Mouse (Mus musculus) CD4-positive, CD25-positive, alpha-beta regulatory T cell, adult 2 months (primary cell): Measurements from ENCODE around the gene Xrcc2.
"Not testable (repeated sequence)": the region's sequence is repeated elsewhere in the genome, so short reads cannot be mapped to it uniquely, and the experiment has no call there.

Experiments used
- DNase-seq: peaks from one replicate; pipeline ENCODE4 v3.0.0-alpha.2; 2012; ENCODE audit warnings: low read depth, low spot score

Xrcc2 gene

GRCm38 (mm10) chr5:25705567-25706349 lies at the start of gene Xrcc2:
Xrcc2 (minus strand) TSS chr5:25705825.
- peak; percentile 98 for DNase-seq

- no peak for DNase-seq
These were observed 48.7 kb upstream of the Xrcc2 start for GRCm38 (mm10) chr5:25754236-25754766.

GRCm38 (mm10) chr5:25753556-25754235 lies 48.1 kb upstream of the Xrcc2 start:
- no peak for DNase-seq

- DNase-seq = no peak
These were observed 47.2 kb upstream of the Xrcc2 start for GRCm38 (mm10) chr5:25752862-25753261.

GRCm38 (mm10) chr5:25751552-25751951 lies 45.9 kb upstream of the Xrcc2 start:
- DNase-seq = no peak

- no peak for DNase-seq
These were observed 43.0 kb upstream of the Xrcc2 start for GRCm38 (mm10) chr5:25748613-25749012.

- no peak for DNase-seq
These were observed 42.3 kb upstream of the Xrcc2 start for GRCm38 (mm10) chr5:25747904-25748303.

- DNase-seq = not testable (repeated sequence)
These were observed 33.3 kb upstream of the Xrcc2 start for GRCm38 (mm10) chr5:25738902-25739301.

- DNase-seq = no peak
These were observed 32.8 kb upstream of the Xrcc2 start for GRCm38 (mm10) chr5:25738448-25738847.

- no peak for DNase-seq
These were observed 30.2 kb upstream of the Xrcc2 start for GRCm38 (mm10) chr5:25735861-25736260.

GRCm38 (mm10) chr5:25734318-25734717 lies 28.7 kb upstream of the Xrcc2 start:
- peak; percentile 66 for DNase-seq

- no peak for DNase-seq
These were observed 18.6 kb upstream of the Xrcc2 start for GRCm38 (mm10) chr5:25724134-25724675.

GRCm38 (mm10) chr5:25723016-25723415 lies 17.4 kb upstream of the Xrcc2 start:
- no peak for DNase-seq

- DNase-seq = no peak
These were observed 13.8 kb upstream of the Xrcc2 start for GRCm38 (mm10) chr5:25719390-25719789.

- peak; percentile 20 for DNase-seq
These were observed 7.5 kb upstream of the Xrcc2 start for GRCm38 (mm10) chr5:25713001-25713706.

GRCm38 (mm10) chr5:25704702-25705566 lies 691 bp downstream of the Xrcc2 start:
- peak; percentile 12 for DNase-seq

- no peak for DNase-seq
These were observed 7.7 kb downstream of the Xrcc2 start for GRCm38 (mm10) chr5:25697941-25698340.

- no peak for DNase-seq
These were observed 9.4 kb downstream of the Xrcc2 start for GRCm38 (mm10) chr5:25696256-25696655.

GRCm38 (mm10) chr5:25695786-25696185 lies 9.8 kb downstream of the Xrcc2 start:
- DNase-seq = no peak

- DNase-seq = no peak
These were observed 33.7 kb downstream of the Xrcc2 start for GRCm38 (mm10) chr5:25671696-25672520.
